Mouse (Mus musculus) MEL (cell line): ENCODE data around the gene D11Wsu47e.

Experiments used
- CTCF ChIP-seq, 3 experiments: IDR thresholded peaks in 2 of 3; conservative IDR thresholded peaks in 1 of 3; 2 replicates each; pipeline ENCODE4 v1.5.1; 2011 to 2012; ENCODE audit warnings: low read length in 3 of 3, low read depth in 2 of 3, mild to moderate bottlenecking in 2 of 3, improper control_type of control experiment in 1 of 3, inconsistent platforms in 1 of 3, mixed read lengths in 1 of 3, moderate library complexity in 1 of 3; ENCODE audit not compliant: control insufficient read depth in 1 of 3, insufficient read depth in 1 of 3, poor library complexity in 1 of 3, severe bottlenecking in 1 of 3
- POLR2A ChIP-seq, 2 experiments: IDR thresholded peaks; 2 replicates each; pipeline ENCODE4 v1.6.1; 2011 to 2012; ENCODE audit warnings: low read length in 2 of 2, mild to moderate bottlenecking in 2 of 2, control low read depth in 1 of 2, improper control_type of control experiment in 1 of 2, low read depth in 1 of 2, moderate library complexity in 1 of 2; ENCODE audit not compliant: control insufficient read depth in 1 of 2, insufficient read depth in 1 of 2, poor library complexity in 1 of 2
- RCOR1 ChIP-seq: IDR thresholded peaks from 2 replicates; pipeline ENCODE4 v1.6.1; 2012; ENCODE audit warnings: low read depth, mild to moderate bottlenecking, inconsistent platforms, low read length, improper control_type of control experiment
- SIN3A ChIP-seq: IDR thresholded peaks from 2 replicates; pipeline ENCODE4 v1.6.1; 2012; ENCODE audit warnings: low read length, improper control_type of control experiment, inconsistent platforms

DNA sequence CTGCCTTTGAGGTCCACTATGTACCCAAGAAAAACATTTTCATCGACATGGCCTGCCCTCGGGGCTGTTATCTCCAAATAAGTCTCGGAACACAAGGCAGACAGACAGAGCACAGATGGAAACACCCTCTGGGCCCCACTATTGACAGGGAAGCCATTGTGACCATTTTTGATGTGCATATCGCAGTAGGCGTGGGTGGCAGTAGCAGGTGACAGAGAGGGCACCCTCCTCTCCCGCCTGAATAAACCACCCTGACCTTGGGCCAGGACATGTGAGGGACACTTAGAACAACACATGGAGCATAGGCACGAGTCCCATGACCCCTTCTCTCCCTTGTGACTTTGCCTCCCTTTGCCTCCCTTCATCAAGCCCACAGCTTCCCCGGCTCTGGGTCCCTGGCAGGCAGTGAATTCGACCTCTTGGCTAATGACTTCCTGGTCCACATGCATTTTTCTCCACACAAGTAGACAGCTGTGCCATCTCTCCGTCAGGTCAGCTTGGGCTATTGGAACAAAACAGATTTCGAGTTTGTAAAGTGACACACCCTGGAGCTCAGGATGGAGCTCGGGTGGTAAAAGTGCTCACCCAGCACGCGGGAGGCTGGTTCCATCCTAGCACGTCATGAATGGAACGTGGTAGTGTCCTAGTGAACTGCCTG, 33.7 kb downstream of the D11Wsu47e start:
- TF ChIP-seq SIN3A (no peak), CTCF (IDR thresholded peaks at IDR 0.05 in 2 of 3, conservative IDR thresholded peaks at IDR 0.05 in 1 of 3; ENCODE audit: control insufficient read depth in 1 of 3, insufficient read depth in 1 of 3, low read depth in 2 of 3, low read length in 3 of 3, poor library complexity in 1 of 3, severe bottlenecking in 1 of 3) (no peak), POLR2A (IDR thresholded peaks at IDR 0.05; ENCODE audit: control insufficient read depth in 1 of 2, insufficient read depth in 1 of 2, low read depth in 1 of 2, low read length in 2 of 2, poor library complexity in 1 of 2) (no peak), RCOR1 (no peak)
